Mouse (Mus musculus): Measurements from ENCODE around the gene Gm37240. TPM values are rescaled to one million over a fixed set of nuclear protein-coding genes. Genes with fewer than 3 reads are reported as not detected.

The Gm37240 gene
- polyA plus RNA-seq, 1 experiment from 2014 or later: 13.4 TPM

DNA sequence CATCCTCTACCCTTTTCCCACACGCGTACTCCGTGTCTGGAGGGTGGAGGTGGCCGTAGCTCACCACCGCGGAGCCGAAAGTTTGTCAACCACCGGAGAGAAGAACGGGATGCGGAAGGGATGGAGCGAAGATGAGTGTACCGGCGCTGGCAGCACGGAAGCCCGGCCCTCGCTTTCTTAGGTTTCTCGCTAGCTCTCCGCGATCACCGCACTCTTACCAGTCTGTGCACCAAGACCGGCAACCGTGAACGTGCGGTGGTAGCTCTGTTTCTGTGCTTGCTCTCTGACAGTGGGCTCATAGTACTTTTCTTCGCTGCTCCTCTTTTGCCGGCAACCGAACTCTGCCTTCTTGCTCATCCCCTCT lies 1304.4 kb downstream of the Gm37240 start:
- WGBS: under 1% methylated on average over 27 of the region's 27 CpGs

DNA sequence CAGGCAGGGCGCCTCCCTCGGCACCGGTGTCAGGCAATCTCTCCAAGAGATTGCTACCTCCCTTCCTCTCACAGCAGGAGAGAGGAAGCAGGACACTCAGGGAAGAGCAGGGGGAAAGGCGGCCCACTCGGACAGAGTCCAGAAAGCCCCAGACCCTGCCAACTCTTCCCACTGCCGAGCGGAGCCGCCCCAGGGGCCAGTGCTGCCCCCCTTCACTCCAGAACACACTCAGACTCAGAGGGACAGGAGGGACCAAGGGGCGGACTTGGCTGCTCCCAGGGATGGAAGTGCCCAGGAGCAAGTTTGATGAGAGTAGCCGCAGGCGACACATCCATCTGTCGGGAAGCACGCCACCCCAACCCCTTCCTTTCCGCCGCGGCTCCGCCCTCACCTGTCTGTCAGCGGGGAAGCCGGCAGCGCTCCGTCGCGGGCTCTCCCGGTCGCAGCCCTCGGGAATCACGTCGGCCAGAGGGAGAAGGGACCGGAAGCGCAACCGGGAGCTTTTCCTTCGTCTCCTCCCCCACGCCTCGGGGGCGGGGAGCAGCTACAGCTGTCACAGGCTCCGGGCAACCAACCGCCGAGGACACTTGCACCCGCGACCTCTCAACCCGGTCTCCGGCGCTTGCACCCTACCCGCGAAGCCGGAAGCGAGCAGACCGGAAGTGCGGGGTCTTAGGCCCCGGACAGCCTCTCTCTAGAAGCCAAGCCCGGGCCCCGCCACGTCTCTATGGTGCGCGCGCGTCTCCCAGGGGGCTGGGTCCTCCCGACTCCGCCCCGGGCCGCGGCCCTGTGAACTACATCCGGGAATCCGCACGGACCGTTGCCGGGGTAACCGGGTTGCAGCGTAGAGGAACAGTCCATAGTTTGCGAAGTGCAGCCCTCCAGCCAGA lies 1305.0 kb downstream of the Gm37240 start, which contains the start of gene Arfip1:
Gene Arfip1, minus strand, starts transcription at position 603 of the 890 bp plus-strand sequence.
- no peaks in the 10 kb centered on the region for H3K9me3 ChIP-seq (ENCODE audit: control insufficient read depth, low read length)
- peak within 1 kb of the TSS; percentile 70 for H3K4me3 ChIP-seq (ENCODE audit: low read depth, low read length)
- ATAC-seq (ENCODE audit: low read depth) (peak; percentile 99), DNase-seq (ENCODE audit: low spot score) (peak; percentile 97)
- H3K4me1 ChIP-seq (ENCODE audit: control insufficient read depth, insufficient read depth, low read length): peaks cover 25% of the 10 kb centered on the region; the same call in 1 of the 2 replicates
- peak within 1 kb of the TSS; percentile 89 for H3K27ac ChIP-seq (replicated peaks; ENCODE audit: low read depth, low read length)
- peak within 1 kb of the TSS; percentile 79 for H3K9ac ChIP-seq (ENCODE audit: low read depth, low read length)
- H3K4me2 ChIP-seq (ENCODE audit: low read depth, low read length): peak within 1 kb of the TSS; percentile 55
- 0% methylated on average over 20 of the region's 70 CpGs for WGBS
- H3K27me3 ChIP-seq (replicated peaks; ENCODE audit: control insufficient read depth, insufficient read depth, low read length): no peaks in the 10 kb centered on the region
- H3K36me3 ChIP-seq (ENCODE audit: control insufficient read depth, insufficient read depth, low read length): no peaks in the 10 kb centered on the region

More for the DNA sequence above, 1304.4 kb downstream of the Gm37240 start:
- DNase-seq (ENCODE audit: low spot score) (no peak), ATAC-seq (ENCODE audit: low read depth) (peak; percentile 50; the same call in 1 of the 2 replicates)
- no peaks in the 10 kb centered on the region for H3K27me3 ChIP-seq (replicated peaks; ENCODE audit: control insufficient read depth, insufficient read depth, low read length)
- H3K4me2 ChIP-seq (ENCODE audit: low read depth, low read length): peak overlapping the region; percentile 55
- H3K9ac ChIP-seq (ENCODE audit: low read depth, low read length): peak overlapping the region; percentile 79
- no peaks in the 10 kb centered on the region for H3K36me3 ChIP-seq (ENCODE audit: control insufficient read depth, insufficient read depth, low read length)
- peaks cover 23% of the 10 kb centered on the region; the same call in 1 of the 2 replicates for H3K4me1 ChIP-seq (ENCODE audit: control insufficient read depth, insufficient read depth, low read length)
- H3K9me3 ChIP-seq (ENCODE audit: control insufficient read depth, low read length): no peaks in the 10 kb centered on the region
- H3K4me3 ChIP-seq (ENCODE audit: low read depth, low read length): peak overlapping the region; percentile 70
- H3K27ac ChIP-seq (replicated peaks; ENCODE audit: low read depth, low read length): peak overlapping the region; percentile 89

DNA sequence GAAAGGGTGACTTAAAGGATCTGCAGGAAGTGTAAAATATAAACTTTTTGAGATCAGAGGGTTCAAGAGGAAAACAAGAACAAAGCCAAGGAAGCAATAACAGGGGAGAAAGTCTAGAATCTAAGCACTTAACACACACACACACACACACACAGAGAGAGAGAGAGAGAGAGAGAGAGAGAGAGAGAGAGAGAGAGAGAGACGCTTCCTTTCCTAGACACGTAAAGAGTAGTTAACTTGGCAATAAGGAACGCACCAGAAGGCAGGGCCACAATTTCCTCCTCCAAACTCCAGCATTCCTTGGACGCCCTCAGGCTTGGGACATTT lies 1305.7 kb downstream of the Gm37240 start:
- ATAC-seq (ENCODE audit: low read depth) (no peak), DNase-seq (ENCODE audit: low spot score) (no peak)
- H3K9me3 ChIP-seq (ENCODE audit: control insufficient read depth, low read length): no peaks in the 10 kb centered on the region
- WGBS: 0% methylated on average over 4 of the region's 4 CpGs
- peak overlapping the region; percentile 55 for H3K4me2 ChIP-seq (ENCODE audit: low read depth, low read length)
- peak overlapping the region; percentile 79 for H3K9ac ChIP-seq (ENCODE audit: low read depth, low read length)
- H3K4me3 ChIP-seq (ENCODE audit: low read depth, low read length): peak overlapping the region; percentile 70
- no peaks in the 10 kb centered on the region for H3K36me3 ChIP-seq (ENCODE audit: control insufficient read depth, insufficient read depth, low read length)
- no peaks in the 10 kb centered on the region for H3K27me3 ChIP-seq (replicated peaks; ENCODE audit: control insufficient read depth, insufficient read depth, low read length)
- H3K27ac ChIP-seq (replicated peaks; ENCODE audit: low read depth, low read length): peak overlapping the region; percentile 89; the same call in 1 of the 2 replicates
- H3K4me1 ChIP-seq (ENCODE audit: control insufficient read depth, insufficient read depth, low read length): peaks cover 26% of the 10 kb centered on the region; the same call in 1 of the 2 replicates

DNA sequence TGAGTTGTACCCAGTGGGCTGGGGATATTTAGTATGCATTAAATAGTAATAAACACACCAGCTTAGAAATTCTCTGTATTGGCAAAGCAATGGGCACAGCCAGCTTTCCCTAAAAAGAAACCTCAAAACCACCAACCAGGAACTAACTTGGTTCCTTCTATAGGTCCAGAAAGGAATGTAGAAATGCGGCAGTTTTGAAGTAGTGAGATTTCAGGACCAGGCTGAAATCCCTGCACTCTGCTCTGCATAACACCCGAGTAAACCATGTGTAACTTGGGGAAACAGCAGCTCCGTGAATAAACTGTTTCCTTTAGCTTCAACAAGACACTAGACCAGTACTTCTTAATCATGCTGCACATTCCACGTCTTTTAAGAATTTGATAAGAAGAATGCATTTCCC lies 1306.6 kb downstream of the Gm37240 start:
- H3K4me2 ChIP-seq (ENCODE audit: low read depth, low read length): peak overlapping the region; percentile 55
- DNase-seq (ENCODE audit: low spot score) (no peak), ATAC-seq (ENCODE audit: low read depth) (no peak)
- H3K4me1 ChIP-seq (ENCODE audit: control insufficient read depth, insufficient read depth, low read length): peaks cover 26% of the 10 kb centered on the region; the same call in 1 of the 2 replicates
- peak overlapping the region; percentile 70 for H3K4me3 ChIP-seq (ENCODE audit: low read depth, low read length)
- no peaks in the 10 kb centered on the region for H3K9me3 ChIP-seq (ENCODE audit: control insufficient read depth, low read length)
- no peaks in the 10 kb centered on the region for H3K36me3 ChIP-seq (ENCODE audit: control insufficient read depth, insufficient read depth, low read length)
- 36% methylated on average over 4 of the region's 4 CpGs for WGBS
- H3K9ac ChIP-seq (ENCODE audit: low read depth, low read length): no peak overlapping the region
- H3K27ac ChIP-seq (replicated peaks; ENCODE audit: low read depth, low read length): no peak overlapping the region
- no peaks in the 10 kb centered on the region for H3K27me3 ChIP-seq (replicated peaks; ENCODE audit: control insufficient read depth, insufficient read depth, low read length)

DNA sequence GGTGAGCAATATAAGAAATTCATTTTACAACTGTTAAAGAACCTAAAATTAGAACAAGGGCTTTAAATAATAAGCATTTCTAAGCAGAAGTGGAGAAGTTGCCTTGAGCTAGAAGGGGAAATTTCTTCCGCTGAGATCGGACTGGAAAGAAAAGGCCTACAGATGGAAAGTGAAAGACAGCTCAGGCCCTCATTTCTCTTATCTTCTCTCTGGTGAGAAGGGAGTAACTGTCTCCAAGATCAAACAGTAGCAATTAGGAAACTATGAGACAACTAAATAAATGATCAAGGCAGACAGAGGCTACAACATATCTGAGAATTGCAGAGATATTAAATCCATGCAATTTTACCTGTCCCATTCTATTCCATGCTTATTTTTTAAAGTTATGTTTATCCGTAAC lies 1316.8 kb downstream of the Gm37240 start:
- ATAC-seq (ENCODE audit: low read depth) (no peak), DNase-seq (ENCODE audit: low spot score) (no peak)
- 0 out of 2 replicates have a peak, but pooled peaks cover 5% of the 10 kb centered on the region for H3K4me1 ChIP-seq (ENCODE audit: control insufficient read depth, insufficient read depth, low read length)
- H3K27me3 ChIP-seq (replicated peaks; ENCODE audit: control insufficient read depth, insufficient read depth, low read length): no peaks in the 10 kb centered on the region
- no peak overlapping the region for H3K4me2 ChIP-seq (ENCODE audit: low read depth, low read length)
- H3K27ac ChIP-seq (replicated peaks; ENCODE audit: low read depth, low read length): no peak overlapping the region
- H3K9ac ChIP-seq (ENCODE audit: low read depth, low read length): no peak overlapping the region
- no peaks in the 10 kb centered on the region for H3K36me3 ChIP-seq (ENCODE audit: control insufficient read depth, insufficient read depth, low read length)
- WGBS: 82% methylated on average over 3 of the region's 3 CpGs
- H3K9me3 ChIP-seq (ENCODE audit: control insufficient read depth, low read length): no peaks in the 10 kb centered on the region
- no peak overlapping the region for H3K4me3 ChIP-seq (ENCODE audit: low read depth, low read length)

DNA sequence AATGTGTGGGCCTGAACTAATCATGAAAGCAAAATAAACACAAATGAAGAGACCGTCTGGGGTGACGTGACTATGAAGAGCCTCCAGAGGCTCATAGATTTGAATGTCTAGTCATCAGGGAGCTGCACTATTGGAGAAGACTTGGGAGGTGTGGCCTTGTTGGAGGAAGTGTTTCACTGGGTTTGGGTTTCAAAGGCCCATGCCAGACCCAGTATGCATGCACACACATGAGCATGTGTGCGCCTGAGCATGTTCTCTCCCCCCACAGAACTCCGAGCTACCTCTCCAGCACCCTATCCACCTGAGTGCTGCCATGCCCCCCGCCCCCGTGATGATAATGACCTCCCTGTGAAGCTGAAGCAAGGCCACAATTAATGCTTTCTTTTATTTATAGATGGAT lies 1317.7 kb downstream of the Gm37240 start:
- H3K4me1 ChIP-seq (ENCODE audit: control insufficient read depth, insufficient read depth, low read length): 0 out of 2 replicates have a peak, but pooled peaks cover 5% of the 10 kb centered on the region
- no peaks in the 10 kb centered on the region for H3K27me3 ChIP-seq (replicated peaks; ENCODE audit: control insufficient read depth, insufficient read depth, low read length)
- H3K27ac ChIP-seq (replicated peaks; ENCODE audit: low read depth, low read length): no peak overlapping the region
- H3K36me3 ChIP-seq (ENCODE audit: control insufficient read depth, insufficient read depth, low read length): no peaks in the 10 kb centered on the region
- no peaks in the 10 kb centered on the region for H3K9me3 ChIP-seq (ENCODE audit: control insufficient read depth, low read length)
- H3K4me3 ChIP-seq (ENCODE audit: low read depth, low read length): no peak overlapping the region
- no peak overlapping the region for H3K9ac ChIP-seq (ENCODE audit: low read depth, low read length)
- 59% methylated on average over 6 of the region's 6 CpGs for WGBS
- no peak overlapping the region for H3K4me2 ChIP-seq (ENCODE audit: low read depth, low read length)
- peak; percentile 24 for DNase-seq (ENCODE audit: low spot score)
- peak; percentile 30; the same call in 1 of the 2 replicates for ATAC-seq (ENCODE audit: low read depth)

DNA sequence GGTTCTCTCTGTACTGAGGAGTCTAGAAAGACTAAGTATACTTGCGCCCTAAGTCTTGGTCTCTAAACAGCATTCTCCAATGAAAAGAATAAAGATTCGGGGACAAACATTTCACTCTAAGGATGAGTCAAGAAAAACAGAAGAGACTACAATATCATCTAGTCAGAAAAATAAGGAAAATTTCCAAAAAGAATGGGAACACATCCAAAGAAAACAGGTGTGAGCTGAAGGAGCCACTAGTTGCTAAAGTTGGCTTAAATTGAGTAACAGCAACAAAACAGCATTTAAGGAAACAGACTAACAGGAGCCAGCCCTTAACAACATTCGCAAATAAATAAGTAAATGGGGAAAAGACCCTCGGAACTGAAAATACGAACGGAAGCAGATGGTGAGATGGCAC lies 1318.8 kb downstream of the Gm37240 start:
- no peak for DNase-seq (ENCODE audit: low spot score)
- H3K4me1 ChIP-seq (ENCODE audit: control insufficient read depth, insufficient read depth, low read length): 0 out of 2 replicates have a peak, but pooled peaks cover 5% of the 10 kb centered on the region
- H3K36me3 ChIP-seq (ENCODE audit: control insufficient read depth, insufficient read depth, low read length): no peaks in the 10 kb centered on the region
- ATAC-seq (ENCODE audit: low read depth): no peak
- no peak overlapping the region for H3K4me3 ChIP-seq (ENCODE audit: low read depth, low read length)
- no peaks in the 10 kb centered on the region for H3K9me3 ChIP-seq (ENCODE audit: control insufficient read depth, low read length)
- 89% methylated on average over 6 of the region's 6 CpGs for WGBS
- no peak overlapping the region for H3K4me2 ChIP-seq (ENCODE audit: low read depth, low read length)
- no peaks in the 10 kb centered on the region for H3K27me3 ChIP-seq (replicated peaks; ENCODE audit: control insufficient read depth, insufficient read depth, low read length)
- H3K9ac ChIP-seq (ENCODE audit: low read depth, low read length): no peak overlapping the region
- no peak overlapping the region for H3K27ac ChIP-seq (replicated peaks; ENCODE audit: low read depth, low read length)

DNA sequence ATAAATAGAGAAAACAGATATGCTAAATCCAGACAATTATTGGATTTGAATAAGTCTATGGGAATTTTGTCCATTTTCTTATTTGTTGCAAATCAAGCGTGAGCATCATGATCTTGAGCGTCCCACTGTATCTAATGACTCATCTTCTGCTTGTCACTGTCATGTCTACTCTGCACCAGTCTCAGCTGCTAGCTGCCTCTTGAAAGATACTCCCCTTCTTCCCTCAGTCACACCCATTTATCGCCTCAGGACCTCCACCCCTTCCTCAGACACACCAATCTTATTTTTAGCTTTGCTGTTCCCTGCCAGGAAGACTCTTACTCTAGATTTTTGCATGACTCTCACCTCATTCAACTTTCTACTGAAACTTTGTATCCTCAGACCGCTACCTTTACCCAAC lies 1323.9 kb downstream of the Gm37240 start:
- no peak overlapping the region for H3K9ac ChIP-seq (ENCODE audit: low read depth, low read length)
- H3K4me1 ChIP-seq (ENCODE audit: control insufficient read depth, insufficient read depth, low read length): no peaks in the 10 kb centered on the region
- no peaks in the 10 kb centered on the region for H3K9me3 ChIP-seq (ENCODE audit: control insufficient read depth, low read length)
- no peak overlapping the region for H3K4me2 ChIP-seq (ENCODE audit: low read depth, low read length)
- H3K27me3 ChIP-seq (replicated peaks; ENCODE audit: control insufficient read depth, insufficient read depth, low read length): no peaks in the 10 kb centered on the region
- no peak for DNase-seq (ENCODE audit: low spot score)
- no peaks in the 10 kb centered on the region for H3K36me3 ChIP-seq (ENCODE audit: control insufficient read depth, insufficient read depth, low read length)
- WGBS: 83% methylated on average over 4 of the region's 4 CpGs
- H3K4me3 ChIP-seq (ENCODE audit: low read depth, low read length): no peak overlapping the region
- H3K27ac ChIP-seq (replicated peaks; ENCODE audit: low read depth, low read length): no peak overlapping the region
- ATAC-seq (ENCODE audit: low read depth): no peak
